Mouse (Mus musculus) testis, adult 2 months (tissue): ENCODE measurements around the gene Timm8a2. TPM values are rescaled to one million over a fixed set of nuclear protein-coding genes. Genes with fewer than 3 reads are reported as not detected.
A peak's percentile ranks its signal among the peaks of the same experiment; 100 is the strongest.

ENCODE experiments used
- H3K27ac ChIP-seq: fragments of 200-500 bp; 2 replicates; pipeline ENCODE4 v1.5.1; 2012; ENCODE audit warnings: low read depth, low read length; ENCODE audit not compliant: control insufficient read depth, insufficient read depth
- H3K27me3 ChIP-seq: fragments of 200-500 bp; 2 replicates; pipeline ENCODE4 v1.6.1; 2012; ENCODE audit warnings: mild to moderate bottlenecking, low read length, moderate library complexity; ENCODE audit not compliant: control insufficient read depth, insufficient read depth
- H3K36me3 ChIP-seq: fragments of 200-500 bp; 2 replicates; pipeline ENCODE4 v1.6.1; 2012; ENCODE audit warnings: mild to moderate bottlenecking, low read length; ENCODE audit not compliant: control insufficient read depth, insufficient read depth
- H3K4me1 ChIP-seq: fragments of 200-500 bp; 2 replicates; pipeline ENCODE4 v1.6.1; 2012; ENCODE audit warnings: low read length; ENCODE audit not compliant: control insufficient read depth, insufficient read depth
- H3K4me3 ChIP-seq: fragments of 200-500 bp; 2 replicates; pipeline ENCODE4 v1.5.1; 2012; ENCODE audit warnings: low read depth, mild to moderate bottlenecking, low read length, moderate library complexity, mixed read lengths; ENCODE audit not compliant: control insufficient read depth
- CTCF ChIP-seq: fragments of 200-500 bp; IDR thresholded peaks from 2 replicates; pipeline ENCODE4 v1.5.1; 2012; ENCODE audit warnings: low read depth, mild to moderate bottlenecking, inconsistent platforms, low read length, moderate library complexity; ENCODE audit not compliant: control insufficient read depth, insufficient read depth, insufficient replicate concordance
- POLR2A ChIP-seq: fragments of 200-500 bp; IDR thresholded peaks from 2 replicates; pipeline ENCODE4 v1.6.1; 2012; ENCODE audit warnings: low read depth, mild to moderate bottlenecking, inconsistent platforms, low read length, moderate library complexity; ENCODE audit not compliant: control insufficient read depth
- polyA plus RNA-seq: library from polyadenylated mRNA; depleted of rRNA; stranded (reverse); fragments of >200 nt; gene quantifications from 2 replicates; pipeline ENCODE4 v1.2.3, GENCODE M21; 2012

Timm8a2 gene
- polyA plus RNA-seq, 1 experiment, result 25.2 TPM

DNA sequence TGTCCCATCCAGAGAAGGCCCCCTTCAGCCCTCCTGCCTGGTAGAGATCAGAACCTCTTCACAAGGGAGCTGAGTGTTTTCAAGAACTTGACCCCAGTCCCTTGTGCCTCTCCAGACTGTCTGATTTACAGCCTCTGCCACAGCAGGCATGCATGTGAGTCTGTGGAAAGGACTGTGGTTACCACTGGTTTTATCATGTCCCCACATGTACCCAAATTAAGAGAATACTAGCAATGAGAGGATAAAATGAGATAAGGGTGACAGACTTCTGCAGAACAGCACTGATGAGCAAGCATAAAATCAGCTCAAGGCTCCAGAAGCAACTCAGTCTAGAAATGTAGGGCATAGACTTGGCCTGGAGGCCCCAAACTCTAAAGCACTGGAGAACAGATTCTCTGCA is 10.5 kb upstream of the Timm8a2 start:
- H3K27ac ChIP-seq, result no peak overlapping the region
- H3K4me1 ChIP-seq, result peaks cover 2% of the 10 kb centered on the region; the same call in 1 of the 2 replicates
- TF ChIP-seq POLR2A (no peak), CTCF (no peak)
- H3K4me3 ChIP-seq, result no peak overlapping the region
- H3K27me3 ChIP-seq, result no peaks in the 10 kb centered on the region
- no peaks in the 10 kb centered on the region; the same call in 1 of the 2 replicates for H3K36me3 ChIP-seq

DNA sequence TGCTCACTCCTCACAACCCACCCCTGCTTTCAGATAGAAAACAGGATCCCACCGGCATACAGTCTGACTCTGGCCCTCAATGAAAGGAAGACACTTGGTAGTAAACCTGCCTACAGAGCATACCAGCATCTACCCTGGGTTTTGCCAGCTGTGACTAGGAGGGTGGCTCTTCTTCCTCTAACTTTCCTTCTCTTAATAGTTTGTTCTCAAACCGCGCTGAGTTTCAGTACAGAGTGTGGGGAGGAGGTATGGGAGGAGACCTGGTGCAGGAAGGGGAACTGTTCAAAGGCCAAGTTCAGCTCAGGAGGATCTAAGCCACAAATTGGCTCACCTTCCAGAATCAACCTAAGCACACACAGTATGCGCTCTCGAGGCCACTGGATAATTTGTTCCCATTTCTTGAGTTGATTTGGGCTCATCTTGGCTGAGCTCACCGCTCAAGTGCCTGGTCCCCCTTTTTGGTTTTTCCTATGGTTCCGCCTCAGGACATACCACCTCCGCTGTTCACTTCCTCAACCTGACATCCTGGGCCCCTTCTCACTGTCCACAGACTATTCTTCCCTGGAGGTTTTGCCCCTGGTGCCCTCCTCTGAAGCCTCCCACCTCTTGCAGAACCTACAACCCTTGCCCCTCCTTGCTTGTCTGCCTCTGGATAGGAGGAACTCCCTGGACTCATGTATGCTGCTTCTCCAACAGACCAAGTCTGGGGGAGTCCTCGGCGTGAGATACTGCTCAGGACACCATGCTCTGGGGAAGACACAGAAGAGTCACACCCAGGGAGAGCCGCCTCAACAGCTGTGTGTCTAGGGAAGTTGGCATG is 5.3 kb upstream of the Timm8a2 start:
- H3K36me3 ChIP-seq, result no peaks in the 10 kb centered on the region

DNA sequence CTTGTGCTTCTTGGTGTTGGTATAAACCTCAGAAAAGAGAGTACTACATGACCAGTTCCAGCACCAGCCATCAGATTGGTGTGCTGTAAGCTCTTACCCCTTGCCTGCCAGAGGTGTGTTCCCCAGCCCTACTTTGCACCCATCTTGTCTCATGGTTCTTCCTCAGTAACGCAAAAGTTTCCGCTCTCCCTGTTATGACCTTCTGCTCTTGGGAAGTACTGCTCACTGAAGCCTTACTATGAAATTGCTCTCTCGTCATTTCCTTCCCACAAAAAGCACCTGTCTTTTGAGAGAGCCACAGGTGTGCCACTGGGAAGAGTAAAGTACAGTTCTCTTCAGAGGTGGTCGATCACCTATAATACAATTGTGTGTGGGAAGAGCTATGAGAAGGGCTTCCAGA is 4.6 kb upstream of the Timm8a2 start:
- no peak overlapping the region for H3K27ac ChIP-seq
- H3K27me3 ChIP-seq, result no peaks in the 10 kb centered on the region
- TF ChIP-seq POLR2A (no peak), CTCF (no peak)
- peaks cover 2% of the 10 kb centered on the region; the same call in 1 of the 2 replicates for H3K4me1 ChIP-seq
- no peak overlapping the region for H3K4me3 ChIP-seq
- H3K36me3 ChIP-seq, result no peaks in the 10 kb centered on the region

More for the DNA sequence above, 5.3 kb upstream of the Timm8a2 start:
- Histone ChIP-seq H3K27ac (no peak overlapping the region), H3K4me3 (no peak overlapping the region), H3K4me1 (peaks cover 2% of the 10 kb centered on the region; the same call in 1 of the 2 replicates), H3K27me3 (no peaks in the 10 kb centered on the region)
- TF ChIP-seq CTCF (no peak), POLR2A (no peak)

- H3K27me3 ChIP-seq, result no peaks in the 10 kb centered on the region
- H3K4me3 ChIP-seq, result no peak overlapping the region
- H3K27ac ChIP-seq, result no peak overlapping the region
- H3K4me1 ChIP-seq, result no peaks in the 10 kb centered on the region
- H3K36me3 ChIP-seq, result no peaks in the 10 kb centered on the region
- no peak for TF ChIP-seq CTCF
- TF ChIP-seq POLR2A, result no peak
These were observed 2.4 kb upstream of the Timm8a2 start for GRCm38 (mm10) chr14:122032045-122032444.

- Histone ChIP-seq H3K4me1 (no peaks in the 10 kb centered on the region), H3K27ac (no peak overlapping the region), H3K27me3 (no peaks in the 10 kb centered on the region), H3K4me3 (peak overlapping the region; percentile 97; the same call in 1 of the 2 replicates), H3K36me3 (no peaks in the 10 kb centered on the region)
- no peak for TF ChIP-seq CTCF
- TF ChIP-seq POLR2A, result no peak
These were observed 707 bp downstream of the Timm8a2 start for GRCm38 (mm10) chr14:122035181-122035580.

DNA sequence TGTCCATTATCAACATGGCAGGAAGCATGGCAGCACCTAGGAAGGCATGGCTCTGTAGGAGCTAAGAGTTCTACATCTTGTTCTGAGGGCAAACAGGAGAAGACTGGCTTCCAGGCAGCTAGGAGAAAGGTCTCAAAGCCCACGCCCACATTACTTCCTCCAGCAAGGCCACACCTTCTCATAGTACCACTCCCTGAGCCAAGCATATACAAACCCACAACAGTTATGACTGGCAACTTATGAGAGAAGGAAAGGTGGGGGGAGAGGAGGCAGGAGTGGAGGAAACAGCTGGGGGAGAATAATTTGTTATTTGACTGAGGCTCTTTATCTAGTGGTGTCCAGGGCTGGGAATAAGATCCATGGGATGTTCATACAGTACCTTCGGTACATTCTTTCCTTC is 1.4 kb downstream of the Timm8a2 start:
- H3K4me1 ChIP-seq, result no peaks in the 10 kb centered on the region
- TF ChIP-seq POLR2A (no peak), CTCF (no peak)
- no peaks in the 10 kb centered on the region for H3K36me3 ChIP-seq
- H3K27ac ChIP-seq, result no peak overlapping the region
- H3K27me3 ChIP-seq, result no peaks in the 10 kb centered on the region
- H3K4me3 ChIP-seq, result no peak overlapping the region

DNA sequence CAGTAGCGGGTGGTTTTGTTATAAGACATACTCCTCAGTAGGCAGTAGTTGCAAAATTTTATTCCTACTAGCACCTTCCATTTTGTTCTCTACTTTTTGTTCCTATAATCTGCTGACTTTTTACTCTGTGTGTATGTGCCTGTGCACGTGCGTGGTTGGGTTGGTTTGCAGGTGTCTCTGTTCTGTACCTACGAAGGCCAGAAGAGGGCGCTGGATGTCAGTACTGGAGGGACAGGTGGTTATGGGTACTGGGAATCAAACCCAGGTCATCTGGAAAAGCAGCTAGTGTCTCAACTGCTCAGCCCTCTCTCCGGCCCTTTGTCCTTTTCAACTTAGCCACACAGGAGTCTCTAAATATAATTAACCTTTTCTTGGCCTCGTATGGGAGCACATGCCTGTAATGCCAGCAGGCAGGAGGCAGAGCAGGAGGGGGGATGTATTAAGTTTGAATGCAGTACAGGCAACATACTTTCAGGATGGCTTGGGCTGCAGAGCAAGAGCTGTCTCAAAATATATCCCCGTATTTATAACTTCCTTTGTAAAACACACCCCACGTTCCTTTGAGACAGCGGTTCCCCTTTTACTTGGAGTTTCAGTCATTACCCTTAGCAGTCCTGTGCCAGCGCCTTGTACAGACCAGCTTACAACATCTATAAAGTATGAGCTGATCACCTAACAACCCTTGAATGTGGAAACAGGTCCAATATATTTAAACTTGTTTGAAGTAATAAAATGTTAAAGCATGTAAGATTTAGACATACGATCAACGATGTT is 4.6 kb downstream of the Timm8a2 start:
- Histone ChIP-seq H3K4me3 (no peak overlapping the region), H3K27ac (no peak overlapping the region), H3K4me1 (no peaks in the 10 kb centered on the region), H3K27me3 (no peaks in the 10 kb centered on the region), H3K36me3 (no peaks in the 10 kb centered on the region)
- no peak for TF ChIP-seq POLR2A
- peak; percentile 23; the same call in 1 of the 2 replicates for TF ChIP-seq CTCF
